Mouse (Mus musculus) lung, postnatal 0 days (tissue): ENCODE measurements around the gene Camk1d. TPM values are rescaled to one million over a fixed set of nuclear protein-coding genes. Genes with fewer than 3 reads are reported as not detected.

ENCODE experiments used
- ATAC-seq: fragments of 200-750 bp; cut with Nextera tagmentation; 2 replicates; pipeline ENCODE4 v1.8.0; 2017; ENCODE audit warnings: moderate library complexity
- DNase-seq: peaks from one replicate; pipeline ENCODE4 v3.0.0-alpha.2; 2016; ENCODE audit warnings: low spot score
- H3K27ac ChIP-seq: fragments of 300-500 bp; sonication (generic); 2 replicates; pipeline ENCODE4 v1.5.1; 2014; ENCODE audit warnings: antibody characterized with exemption, mild to moderate bottlenecking, low read length, mixed read lengths
- H3K27me3 ChIP-seq: fragments of 300-500 bp; sonication (generic); replicated peaks from 2 replicates; pipeline ENCODE4 v1.6.1; 2014; ENCODE audit warnings: low read length, mixed read lengths; ENCODE audit not compliant: insufficient read depth
- H3K36me3 ChIP-seq: fragments of 300-500 bp; sonication (generic); 2 replicates; pipeline ENCODE4 v1.6.1; 2014; ENCODE audit warnings: low read length, mixed read lengths; ENCODE audit not compliant: insufficient read depth
- H3K4me1 ChIP-seq: fragments of 300-500 bp; sonication (generic); 2 replicates; pipeline ENCODE4 v1.6.1; 2014; ENCODE audit warnings: antibody characterized with exemption, low read depth, low read length, mixed read lengths; ENCODE audit not compliant: insufficient read depth
- H3K4me2 ChIP-seq: fragments of 300-500 bp; sonication (generic); replicated peaks from 2 replicates; pipeline ENCODE4 v1.6.1; 2014; ENCODE audit warnings: low read depth, mild to moderate bottlenecking, low read length, moderate library complexity, mixed read lengths
- H3K4me3 ChIP-seq: fragments of 300-500 bp; sonication (generic); 2 replicates; pipeline ENCODE4 v1.5.1; 2014; ENCODE audit warnings: low read depth, low read length
- H3K9ac ChIP-seq: fragments of 300-500 bp; sonication (generic); replicated peaks from 2 replicates; pipeline ENCODE4 v1.6.1; 2014; ENCODE audit warnings: low read depth, mild to moderate bottlenecking
- H3K9me3 ChIP-seq: fragments of 300-500 bp; sonication (generic); 2 replicates; pipeline ENCODE4 v1.6.1; 2016; ENCODE audit warnings: low read length, mixed read lengths
- CTCF ChIP-seq: IDR thresholded peaks from 2 replicates; pipeline ENCODE4 v1.5.1; 2016; ENCODE audit warnings: antibody characterized with exemption, mild to moderate bottlenecking
- EP300 ChIP-seq: IDR thresholded peaks from 2 replicates; pipeline ENCODE4 v1.6.1; 2016; ENCODE audit warnings: antibody characterized with exemption, mild to moderate bottlenecking, control low read depth
- WGBS: fragments of 180-500 bp; shearing (Covaris S2); extraction: QIAGEN DNeasy Blood & Tissue Kit; methylation state at CpG from one replicate; pipeline ENCODE4 v1.1.7; 2014; 5-methylcytosine and 5-hydroxymethylcytosine counted together
- polyA plus RNA-seq: library from polyadenylated mRNA; unstranded; fragments of >200 nt; fragmentation: Nextera tagmentation; extraction: Ambion mirVana; gene quantifications from 2 replicates; pipeline ENCODE4 v1.2.1, GENCODE M21; 2015

Camk1d gene
- polyA plus RNA-seq, 1 experiment from 2014 or later: 2.2 TPM

GRCm38 (mm10) chr2:5673816-5674215 lies 40.5 kb downstream of the Camk1d start:
- Histone ChIP-seq H3K27me3 (no peaks in the 10 kb centered on the region), H3K9ac (no peak overlapping the region), H3K4me2 (no peak overlapping the region), H3K4me3 (no peak overlapping the region), H3K4me1 (no peaks in the 10 kb centered on the region), H3K36me3 (no peaks in the 10 kb centered on the region), H3K27ac (no peak overlapping the region), H3K9me3 (no peaks in the 10 kb centered on the region)
- ATAC-seq (no peak), DNase-seq (no peak)
- 64% methylated on average over 6 of the region's 6 CpGs for WGBS
- no peak for TF ChIP-seq CTCF
- TF ChIP-seq EP300: no peak

DNA sequence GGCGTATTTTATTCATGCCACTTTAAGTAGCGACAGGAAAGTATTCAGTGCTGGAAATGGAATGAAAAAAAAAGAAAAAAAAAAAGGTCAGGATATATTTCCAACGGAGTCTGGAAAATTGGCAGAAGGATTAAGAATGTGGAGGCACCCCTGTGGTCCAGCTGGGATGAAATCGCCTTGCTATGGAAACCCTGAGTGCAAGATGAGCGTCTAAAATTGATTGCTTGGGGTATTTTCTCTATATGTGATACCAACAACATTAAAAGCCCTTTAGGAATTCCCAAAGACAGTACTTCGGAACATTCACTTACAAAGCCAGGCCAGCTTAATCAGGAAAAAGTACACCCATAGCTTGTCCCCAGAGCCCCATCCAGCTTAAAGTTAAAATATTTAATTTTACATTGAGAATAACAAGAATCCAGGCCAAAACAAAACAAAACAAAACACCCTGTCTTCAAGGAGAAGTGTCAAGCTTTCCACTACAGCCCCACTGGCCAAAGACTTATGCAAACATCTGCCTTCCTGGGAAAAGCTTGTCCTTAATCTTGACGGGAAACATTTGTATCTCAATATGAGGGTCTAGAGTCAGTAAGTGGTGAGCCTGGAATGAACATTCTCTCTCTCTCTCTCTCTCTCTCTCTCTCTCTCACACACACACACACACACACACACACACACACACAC lies 41.3 kb downstream of the Camk1d start:
- DNase-seq: peak; percentile 26
- Histone ChIP-seq H3K9me3 (no peaks in the 10 kb centered on the region), H3K4me1 (no peaks in the 10 kb centered on the region), H3K27me3 (no peaks in the 10 kb centered on the region), H3K4me2 (no peak overlapping the region), H3K36me3 (no peaks in the 10 kb centered on the region), H3K9ac (no peak overlapping the region), H3K4me3 (no peak overlapping the region), H3K27ac (no peak overlapping the region)
- ATAC-seq: peak; percentile 37; the same call in 1 of the 2 replicates
- no peak for TF ChIP-seq EP300
- TF ChIP-seq CTCF: no peak
- 53% methylated on average over 7 of the region's 7 CpGs for WGBS

GRCm38 (mm10) chr2:5670146-5670545 lies 44.2 kb downstream of the Camk1d start:
- no peak overlapping the region for H3K9ac ChIP-seq
- ATAC-seq: no peak
- no peaks in the 10 kb centered on the region for H3K4me1 ChIP-seq
- H3K27me3 ChIP-seq: no peaks in the 10 kb centered on the region
- H3K4me2 ChIP-seq: no peak overlapping the region
- no peaks in the 10 kb centered on the region for H3K9me3 ChIP-seq
- no peak overlapping the region for H3K27ac ChIP-seq
- H3K4me3 ChIP-seq: no peak overlapping the region
- DNase-seq: no peak
- no peak for TF ChIP-seq CTCF
- no peak for TF ChIP-seq EP300
- WGBS: 84% methylated on average over 10 of the region's 10 CpGs
- H3K36me3 ChIP-seq: no peaks in the 10 kb centered on the region

- Histone ChIP-seq H3K36me3 (no peaks in the 10 kb centered on the region), H3K4me3 (no peak overlapping the region), H3K27me3 (no peaks in the 10 kb centered on the region), H3K9ac (no peak overlapping the region), H3K4me1 (no peaks in the 10 kb centered on the region), H3K27ac (no peak overlapping the region), H3K4me2 (no peak overlapping the region; the same call in 1 of the 2 replicates), H3K9me3 (no peaks in the 10 kb centered on the region)
- 59% methylated on average over 15 of the region's 15 CpGs for WGBS
- ATAC-seq (no peak), DNase-seq (peak; percentile 24)
- TF ChIP-seq EP300: no peak
- no peak for TF ChIP-seq CTCF
Measured at GRCm38 (mm10) chr2:5669498-5670040, 44.7 kb downstream of the Camk1d start.

DNA sequence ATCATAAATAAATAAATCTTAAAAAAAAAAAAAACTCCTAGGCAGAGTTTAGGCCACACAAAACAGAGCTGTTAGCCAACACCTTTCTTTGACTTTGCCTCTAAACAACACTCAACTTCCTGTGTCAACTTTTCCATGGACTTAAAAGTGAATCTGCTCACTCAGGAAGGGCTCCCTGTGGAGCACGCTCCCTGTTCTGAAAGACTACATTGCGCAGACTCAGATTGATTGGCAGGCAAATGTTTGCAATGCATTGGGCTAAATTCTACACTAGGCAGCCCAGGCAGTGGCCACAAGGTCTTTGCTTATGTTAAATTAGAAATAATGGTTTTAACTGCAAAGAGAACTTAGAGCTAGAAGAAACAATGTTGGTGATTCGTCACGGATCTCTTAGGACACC lies 45.4 kb downstream of the Camk1d start:
- Histone ChIP-seq H3K36me3 (no peaks in the 10 kb centered on the region), H3K27ac (no peak overlapping the region), H3K4me1 (no peaks in the 10 kb centered on the region), H3K4me2 (no peak overlapping the region), H3K9me3 (no peaks in the 10 kb centered on the region), H3K9ac (no peak overlapping the region), H3K4me3 (no peak overlapping the region), H3K27me3 (no peaks in the 10 kb centered on the region)
- WGBS: 61% methylated on average over 4 of the region's 4 CpGs
- TF ChIP-seq EP300 (no peak), CTCF (no peak)
- DNase-seq (no peak), ATAC-seq (no peak)

GRCm38 (mm10) chr2:5663499-5663898 lies 50.8 kb downstream of the Camk1d start:
- ATAC-seq (no peak), DNase-seq (no peak)
- Histone ChIP-seq H3K4me1 (no peaks in the 10 kb centered on the region), H3K27me3 (0 out of 2 replicates have a peak, but pooled peaks cover 2% of the 10 kb centered on the region), H3K4me3 (no peak overlapping the region), H3K36me3 (no peaks in the 10 kb centered on the region), H3K9ac (no peak overlapping the region), H3K27ac (no peak overlapping the region), H3K9me3 (no peaks in the 10 kb centered on the region), H3K4me2 (no peak overlapping the region)
- TF ChIP-seq CTCF: no peak
- no peak for TF ChIP-seq EP300
- 82% methylated on average over 9 of the region's 9 CpGs for WGBS
